Mouse (Mus musculus) duodenum, adult 2 months (tissue): ENCODE measurements around the gene Phf23. TPM values are rescaled to one million over a fixed set of nuclear protein-coding genes. Genes with fewer than 3 reads are reported as not detected.

Source experiments
- polyA plus RNA-seq: library from polyadenylated mRNA; depleted of rRNA; stranded (reverse); fragments of >200 nt; gene quantifications from 2 replicates; pipeline ENCODE4 v1.2.3, GENCODE M21; 2012; ENCODE audit warnings: low replicate concordance; rRNA removed

Gene Phf23
- 8.8 and 9.4 TPM in 2 replicates for polyA plus RNA-seq

DNA sequence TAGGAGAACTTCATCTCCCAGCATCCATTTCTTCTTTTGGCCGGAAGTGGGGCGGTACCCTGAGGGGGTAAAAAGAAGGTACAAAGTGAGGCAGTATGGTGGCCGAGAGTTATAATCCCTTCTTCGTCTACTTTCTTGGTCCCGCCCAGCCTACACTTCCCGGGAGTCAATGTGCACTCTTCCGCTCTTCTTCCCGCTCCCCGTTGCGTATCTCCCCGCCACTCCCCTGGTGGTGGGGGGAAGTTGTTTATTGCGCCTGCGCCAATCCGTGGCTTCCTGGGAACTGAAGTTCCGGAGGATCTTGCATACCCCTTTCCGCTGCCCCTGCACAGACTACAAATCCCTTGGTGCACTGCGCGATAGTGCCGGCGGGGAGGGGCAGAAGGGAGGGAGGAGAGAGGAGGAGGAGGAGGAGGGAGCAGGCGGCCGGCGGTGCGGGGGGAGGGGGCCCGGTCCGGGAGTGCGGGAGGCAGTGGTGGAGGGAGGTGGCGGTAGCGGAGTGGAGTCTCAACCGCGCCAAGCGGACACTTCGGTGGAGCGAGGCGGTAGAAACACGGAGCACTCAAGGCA is at the start of gene Phf23:
TSS of gene Phf23 (plus strand) at position 387 of the 570 bp plus-strand sequence.

GRCm38 (mm10) chr11:69948066-69948762 is 47.4 kb upstream of the Phf23 start, which contains the start of gene Slc2a4:
Slc2a4 (minus strand) TSS chr11:69948188.

GRCm38 (mm10) chr11:69964650-69965270 is 30.8 kb upstream of the Phf23 start, which contains the start of gene Cldn7:
Cldn7 (plus strand) TSS chr11:69964779.

DNA sequence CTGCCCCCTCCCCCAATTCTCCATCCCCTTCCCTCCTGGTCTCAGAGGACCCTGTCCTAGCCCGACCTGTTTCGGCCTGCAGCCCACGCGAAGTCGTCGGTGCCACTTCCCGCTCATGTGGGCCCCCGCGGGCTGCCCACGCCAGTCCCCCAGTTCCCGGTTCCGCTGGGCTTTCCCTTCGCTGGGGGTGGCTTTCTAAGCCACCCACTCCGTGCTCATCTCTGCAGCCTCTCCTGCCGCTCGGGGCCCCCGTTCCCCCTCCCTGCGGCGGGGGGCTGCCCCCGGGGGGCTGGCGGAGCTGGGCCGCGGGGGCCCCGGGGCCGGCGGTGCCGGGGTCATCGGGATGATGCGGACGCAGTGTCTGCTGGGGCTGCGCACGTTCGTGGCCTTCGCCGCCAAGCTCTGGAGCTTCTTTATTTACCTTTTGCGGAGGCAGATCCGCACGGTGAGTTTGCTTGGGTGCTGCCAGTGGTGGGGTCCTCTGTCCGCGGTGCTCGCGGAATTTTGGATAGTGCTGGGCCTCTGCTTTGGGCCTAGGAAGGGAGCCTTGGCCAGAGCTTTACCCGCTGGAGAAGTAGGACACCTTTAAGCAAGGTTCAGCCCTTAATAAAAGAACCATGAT is 14.3 kb upstream of the Phf23 start, which contains the start of gene Ctdnep1:
TSS of gene Ctdnep1 (plus strand) at position 16 of the 622 bp plus-strand sequence.

GRCm38 (mm10) chr11:69982225-69982624 is 13.4 kb upstream of the Phf23 start, which contains the start of gene Elp5:
Elp5 (minus strand) TSS chr11:69982517.

DNA sequence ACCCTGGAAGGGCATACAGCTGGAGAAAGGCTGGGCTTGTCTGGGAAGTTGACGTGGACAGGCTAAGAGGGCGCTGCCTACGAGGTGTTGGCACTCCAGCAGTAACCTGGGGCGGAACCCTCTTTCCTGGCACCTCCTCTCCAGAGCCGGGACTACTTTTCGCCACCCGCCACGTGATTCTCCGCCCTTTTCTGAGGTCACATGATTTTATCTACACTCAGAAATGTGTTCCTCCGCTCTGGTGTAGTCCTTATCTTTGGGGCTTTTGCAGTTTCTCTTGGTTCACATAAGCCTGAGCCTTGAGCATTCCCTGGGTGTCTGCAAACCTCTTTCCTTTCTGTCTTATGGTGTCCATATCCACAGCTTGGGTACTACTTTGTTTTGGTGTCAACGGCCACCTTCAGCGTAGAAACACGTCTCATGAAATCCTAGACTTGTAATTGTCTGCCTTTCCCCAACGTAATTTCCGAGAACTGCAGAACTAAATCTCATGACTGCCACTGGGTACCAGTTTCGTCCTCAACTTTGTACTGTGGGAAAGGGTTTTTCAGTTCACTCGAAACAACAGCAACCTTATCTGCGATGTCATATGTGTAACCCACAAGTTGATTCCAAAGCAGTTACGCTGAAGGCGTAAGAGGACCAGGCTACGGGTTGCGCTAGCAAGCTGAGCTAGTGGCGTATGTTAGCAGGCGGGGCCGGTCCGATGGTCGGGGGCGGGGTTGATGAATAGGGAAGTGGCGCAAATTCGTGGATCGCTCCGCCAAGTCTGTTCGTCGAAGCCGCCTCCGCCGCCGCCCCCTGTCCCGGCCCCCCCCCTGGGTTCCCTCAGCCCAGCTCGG is 4.5 kb upstream of the Phf23 start, which contains the start of gene Gabarap:
TSS of gene Gabarap (plus strand) at position 294 of the 842 bp plus-strand sequence.

DNA sequence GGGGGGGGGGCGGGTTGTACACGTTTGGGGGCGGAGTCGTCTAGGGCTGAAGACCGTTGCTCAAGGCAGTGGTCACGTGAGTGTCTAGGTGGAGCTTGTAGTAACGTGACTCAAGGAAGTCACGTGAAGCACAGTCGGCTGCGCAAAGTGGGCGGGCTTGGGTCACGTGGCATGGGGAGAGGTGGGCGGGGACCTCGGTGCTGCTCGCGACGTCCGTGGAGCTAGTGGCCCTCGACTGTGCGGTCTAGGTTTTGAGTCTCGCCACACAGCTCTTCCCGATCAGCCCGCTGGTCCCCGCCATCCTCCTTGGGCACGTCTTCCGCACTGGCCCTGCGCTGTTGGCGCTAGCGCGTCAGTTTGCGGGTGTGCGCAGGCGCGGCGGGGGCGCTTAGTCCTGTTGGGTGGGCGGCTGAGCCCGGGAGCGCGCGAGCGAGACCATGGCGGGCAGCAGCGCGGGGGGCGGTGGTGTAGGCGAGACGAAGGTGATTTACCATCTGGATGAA is 4.9 kb downstream of the Phf23 start, which contains the start of gene Dvl2:
TSS of gene Dvl2 (plus strand) at position 200 of the 503 bp plus-strand sequence.

GRCm38 (mm10) chr11:70014880-70015558 is 19.4 kb downstream of the Phf23 start, which contains the start of gene Acadvl:
Acadvl (minus strand) TSS chr11:70015411.

GRCm38 (mm10) chr11:70016669-70017068 is 21.1 kb downstream of the Phf23 start, which contains the start of gene Dlg4:
Dlg4 (plus strand) TSS chr11:70016942.

Other genes with a start within 250 kb of the Phf23 start
- 22.0 and 29.9 TPM in 2 replicates for gene Polr2a, start 237.1 kb upstream of the Phf23 start, polyA plus RNA-seq
- gene Slc35g3, start 233.8 kb upstream of the Phf23 start, polyA plus RNA-seq = 0.13 TPM in 1 of 2 replicates, not detected in the other
- 7.0 and 19.2 TPM in 2 replicates for gene Zbtb4, start 229.9 kb upstream of the Phf23 start, polyA plus RNA-seq
- 3.8 and 6.8 TPM in 2 replicates for gene Chrnb1, start 199.8 kb upstream of the Phf23 start, polyA plus RNA-seq
- 2.7 and 6.1 TPM in 2 replicates for gene Fgf11, start 193.9 kb upstream of the Phf23 start, polyA plus RNA-seq
- 44.7 and 80.5 TPM in 2 replicates for gene Tmem102, start 190.2 kb upstream of the Phf23 start, polyA plus RNA-seq
- gene Gm39566, start 180.5 kb upstream of the Phf23 start, polyA plus RNA-seq = not detected in 2 replicates
- gene Spem2, start 177.3 kb upstream of the Phf23 start, polyA plus RNA-seq = not detected in 2 replicates
- gene Spem1, start 173.6 kb upstream of the Phf23 start, polyA plus RNA-seq = 0.09 and 0.13 TPM in 2 replicates
- 6.9 and 15.5 TPM in 2 replicates for gene Nlgn2, start 158.0 kb upstream of the Phf23 start, polyA plus RNA-seq
- 102 and 130 TPM in 2 replicates for gene Tmem256, start 157.3 kb upstream of the Phf23 start, polyA plus RNA-seq
- gene Plscr3, start 149.4 kb upstream of the Phf23 start, polyA plus RNA-seq = 39.3 and 58.9 TPM in 2 replicates
- 34.8 and 47.5 TPM in 2 replicates for gene Tnk1, start 137.0 kb upstream of the Phf23 start, polyA plus RNA-seq
- gene Tmem95, start 117.8 kb upstream of the Phf23 start, polyA plus RNA-seq = not detected in 2 replicates
- 2.0 and 2.3 TPM in 2 replicates for gene Kctd11, start 114.4 kb upstream of the Phf23 start, polyA plus RNA-seq
- gene Acap1, start 100.2 kb upstream of the Phf23 start, polyA plus RNA-seq = 7.4 and 13.8 TPM in 2 replicates
- 2.1 and 3.0 TPM in 2 replicates for gene 2810408A11Rik, start 94.8 kb upstream of the Phf23 start, polyA plus RNA-seq
- gene Neurl4, start 94.7 kb upstream of the Phf23 start, polyA plus RNA-seq = 20.1 and 23.0 TPM in 2 replicates
- gene Gps2, start 81.9 kb upstream of the Phf23 start, polyA plus RNA-seq = 106 and 110 TPM in 2 replicates
- 196 and 222 TPM in 2 replicates for gene Eif5a, start 73.8 kb upstream of the Phf23 start, polyA plus RNA-seq
- gene Ybx2, start 60.0 kb upstream of the Phf23 start, polyA plus RNA-seq = 10.8 and 28.6 TPM in 2 replicates
- gene Slc2a4, start 47.6 kb upstream of the Phf23 start, polyA plus RNA-seq = 15.5 and 23.7 TPM in 2 replicates
- 294 and 1,474 TPM in 2 replicates for gene Cldn7, start 31.0 kb upstream of the Phf23 start, polyA plus RNA-seq
- 85.4 and 132 TPM in 2 replicates for gene Ctdnep1, start 14.6 kb upstream of the Phf23 start, polyA plus RNA-seq
- gene Elp5, start 13.3 kb upstream of the Phf23 start, polyA plus RNA-seq = 38.1 and 39.2 TPM in 2 replicates
- gene Gabarap, start 4.6 kb upstream of the Phf23 start, polyA plus RNA-seq = 200 and 478 TPM in 2 replicates
- gene Dvl2, start 4.8 kb downstream of the Phf23 start, polyA plus RNA-seq = 5.5 and 7.4 TPM in 2 replicates
- 124 and 125 TPM in 2 replicates for gene Acadvl, start 19.6 kb downstream of the Phf23 start, polyA plus RNA-seq
- 5.2 and 5.7 TPM in 2 replicates for gene Dlg4, start 21.2 kb downstream of the Phf23 start, polyA plus RNA-seq
- 0.49 TPM in 1 of 2 replicates, not detected in the other for gene Asgr1, start 58.3 kb downstream of the Phf23 start, polyA plus RNA-seq
- 0.17 and 0.21 TPM in 2 replicates for gene Asgr2, start 96.9 kb downstream of the Phf23 start, polyA plus RNA-seq
- gene Mgl2, start 134.6 kb downstream of the Phf23 start, polyA plus RNA-seq = 0.84 and 1.1 TPM in 2 replicates
- gene Clec10a, start 160.4 kb downstream of the Phf23 start, polyA plus RNA-seq = 0.66 and 0.88 TPM in 2 replicates
- gene Slc16a11, start 217.0 kb downstream of the Phf23 start, polyA plus RNA-seq = 22.1 and 33.3 TPM in 2 replicates
- gene Slc16a13, start 225.3 kb downstream of the Phf23 start, polyA plus RNA-seq = 5.7 and 10.5 TPM in 2 replicates
- 0.81 and 2.0 TPM in 2 replicates for gene Bcl6b, start 234.0 kb downstream of the Phf23 start, polyA plus RNA-seq
- 44.8 and 46.2 TPM in 2 replicates for gene 0610010K14Rik, start 242.1 kb downstream of the Phf23 start, polyA plus RNA-seq
- gene Gm21988, start 244.1 kb downstream of the Phf23 start, polyA plus RNA-seq = 3.7 and 6.3 TPM in 2 replicates
- 194 and 270 TPM in 2 replicates for gene Rnasek, start 244.1 kb downstream of the Phf23 start, polyA plus RNA-seq